Mouse (Mus musculus) forebrain, embryonic 16.5 days (tissue): ENCODE measurements around the gene Topbp1. TPM values are rescaled to one million over a fixed set of nuclear protein-coding genes. Genes with fewer than 3 reads are reported as not detected.
A peak's percentile ranks its signal among the peaks of the same experiment; 100 is the strongest.

Experiments
- ATAC-seq: fragments of 200-750 bp; cut with Nextera tagmentation; 2 replicates; pipeline ENCODE4 v1.8.0; 2017; ENCODE audit warnings: mild to moderate bottlenecking, moderate library complexity
- H3K27ac ChIP-seq: fragments of 300-500 bp; sonication (generic); 2 replicates; pipeline ENCODE4 v1.5.1; 2014; ENCODE audit warnings: low read length, control low read depth
- H3K27me3 ChIP-seq: fragments of 300-500 bp; sonication (generic); replicated peaks from 2 replicates; pipeline ENCODE4 v1.6.1; 2014; ENCODE audit warnings: low read length; ENCODE audit not compliant: control insufficient read depth, insufficient read depth
- H3K36me3 ChIP-seq: fragments of 300-500 bp; sonication (generic); 2 replicates; pipeline ENCODE4 v1.6.1; 2014; ENCODE audit not compliant: control insufficient read depth, insufficient read depth
- H3K4me1 ChIP-seq: fragments of 300-500 bp; sonication (generic); replicated peaks from 2 replicates; pipeline ENCODE4 v1.6.1; 2014; ENCODE audit warnings: low read length; ENCODE audit not compliant: control insufficient read depth, insufficient read depth
- H3K4me2 ChIP-seq: fragments of 300-500 bp; sonication (generic); 2 replicates; pipeline ENCODE4 v1.6.1; 2014; ENCODE audit warnings: mild to moderate bottlenecking, low read length, control low read depth
- H3K4me3 ChIP-seq: fragments of 300-500 bp; sonication (generic); replicated peaks from 2 replicates; pipeline ENCODE4 v1.5.1; 2014; ENCODE audit warnings: mild to moderate bottlenecking, low read length, control low read depth
- H3K9ac ChIP-seq: fragments of 300-500 bp; sonication (generic); replicated peaks from 2 replicates; pipeline ENCODE4 v1.6.1; 2014; ENCODE audit warnings: low read depth, low read length, control low read depth
- H3K9me3 ChIP-seq: fragments of 300-500 bp; sonication (generic); 2 replicates; pipeline ENCODE4 v1.6.1; 2016; ENCODE audit warnings: low read length; ENCODE audit not compliant: control insufficient read depth
- WGBS: fragments of 180-500 bp; shearing (Covaris S2); extraction: QIAGEN DNeasy Blood & Tissue Kit; methylation state at CpG from one replicate; pipeline ENCODE4 v1.1.7; 2014; 5-methylcytosine and 5-hydroxymethylcytosine counted together
- polyA plus RNA-seq: library from polyadenylated mRNA; unstranded; fragments of >200 nt; fragmentation: Nextera tagmentation; extraction: Ambion mirVana; gene quantifications from 2 replicates; pipeline ENCODE4 v1.2.1, GENCODE M21; 2015

The Topbp1 gene
- polyA plus RNA-seq, 1 experiment from 2014 or later, result 33.0 TPM

DNA sequence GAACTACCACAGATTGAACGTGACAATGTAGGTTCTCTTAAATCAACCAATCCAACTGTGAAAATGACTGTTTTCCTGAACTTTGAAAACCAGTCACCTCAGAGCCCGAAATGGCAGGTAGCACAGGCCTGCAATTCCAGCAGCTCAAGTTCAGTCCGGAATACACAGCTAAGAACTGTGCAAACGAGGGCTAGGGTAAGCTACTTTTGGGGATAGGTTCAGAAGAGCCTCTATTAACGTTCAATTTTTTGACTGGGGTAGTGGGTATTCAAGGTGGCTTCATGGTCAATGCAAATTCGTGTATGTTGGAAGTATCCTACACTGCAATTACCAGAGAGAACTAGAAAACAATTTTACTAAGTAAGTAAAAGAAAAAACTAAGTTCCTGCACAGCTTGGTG is 58.1 kb downstream of the Topbp1 start:
- Histone ChIP-seq H3K9me3 (no peaks in the 10 kb centered on the region), H3K4me2 (peak overlapping the region; percentile 76), H3K36me3 (peaks cover 8% of the 10 kb centered on the region), H3K27me3 (no peaks in the 10 kb centered on the region), H3K9ac (no peak overlapping the region; the same call in 1 of the 2 replicates), H3K4me3 (peak overlapping the region; percentile 81), H3K27ac (no peak overlapping the region), H3K4me1 (peaks cover 22% of the 10 kb centered on the region)
- WGBS, result 69% methylated on average over 6 of the region's 6 CpGs
- ATAC-seq, result no peak

DNA sequence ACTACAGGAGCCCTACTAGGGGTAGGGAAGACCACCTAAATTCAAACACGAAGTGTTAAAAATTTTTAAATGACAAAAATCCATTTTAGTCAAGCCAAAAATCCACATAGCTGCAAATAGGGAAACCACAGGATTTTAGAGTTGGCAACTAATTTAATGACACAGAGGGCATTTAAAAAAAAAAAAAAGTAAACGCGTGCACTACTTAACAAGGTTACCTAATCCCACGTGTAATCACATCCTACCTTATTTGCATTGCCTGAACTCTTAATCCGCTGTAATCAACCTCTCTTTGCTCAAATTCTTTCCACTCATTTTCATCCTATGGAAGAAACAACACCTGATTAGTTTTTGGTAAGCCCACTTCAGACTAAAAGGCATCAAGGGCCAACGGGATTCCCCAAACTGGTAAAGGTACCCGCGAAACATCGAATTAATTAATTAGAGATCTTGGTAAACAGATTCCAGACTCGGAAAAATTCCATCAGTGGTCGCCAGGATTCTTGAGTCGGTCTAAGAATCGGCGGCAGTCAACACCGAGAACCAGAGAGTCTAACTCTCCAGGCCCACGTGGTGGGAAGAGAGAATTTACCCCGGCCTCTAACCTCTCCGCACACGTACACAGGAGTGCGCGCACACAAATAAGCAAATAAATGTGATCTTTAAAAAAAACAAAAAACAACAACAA is 58.9 kb downstream of the Topbp1 start:
- Histone ChIP-seq H3K36me3 (peaks cover 7% of the 10 kb centered on the region), H3K27me3 (no peaks in the 10 kb centered on the region), H3K9me3 (no peaks in the 10 kb centered on the region), H3K27ac (no peak overlapping the region), H3K4me1 (peaks cover 22% of the 10 kb centered on the region), H3K4me3 (peak overlapping the region; percentile 81), H3K4me2 (peak overlapping the region; percentile 76), H3K9ac (peak overlapping the region; percentile 69)
- no peak for ATAC-seq
- WGBS, result 2% methylated on average over 21 of the region's 21 CpGs

DNA sequence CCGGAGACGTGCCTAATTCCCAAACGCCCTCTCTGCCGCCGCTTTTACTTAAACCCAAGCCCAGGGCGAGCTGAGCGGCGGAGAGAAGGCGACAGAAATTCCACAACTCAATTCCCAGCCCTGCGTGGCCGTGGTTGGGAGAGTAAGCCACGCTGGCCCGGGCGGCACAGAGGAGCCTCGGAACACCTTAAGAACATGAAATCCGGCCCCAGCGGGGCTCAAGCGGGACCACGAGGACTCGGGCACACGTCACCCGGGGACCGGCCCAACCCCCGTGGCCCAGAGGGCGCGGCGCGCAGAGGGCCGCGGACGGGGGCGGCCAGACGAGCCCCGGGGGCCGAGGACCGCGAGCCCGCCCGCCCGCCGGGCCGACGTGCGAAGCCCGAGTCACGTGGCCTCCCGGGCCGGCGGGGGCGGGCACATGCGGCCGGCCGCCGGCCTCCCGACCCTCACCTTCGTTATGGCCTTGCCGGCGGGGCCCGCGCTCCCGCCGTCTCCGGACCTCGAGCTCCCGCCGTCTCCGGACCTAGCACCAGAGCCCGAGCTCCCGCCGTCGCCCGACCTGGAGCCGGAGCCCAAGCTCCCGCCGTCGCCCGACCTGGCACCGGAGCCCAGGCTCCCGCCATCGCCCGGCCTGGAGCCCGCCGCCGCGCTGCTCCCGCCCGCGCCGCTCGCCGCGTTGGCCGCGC is 59.7 kb downstream of the Topbp1 start:
- Histone ChIP-seq H3K4me2 (peak overlapping the region; percentile 76), H3K27me3 (no peaks in the 10 kb centered on the region), H3K27ac (peak overlapping the region; percentile 82), H3K4me1 (peaks cover 22% of the 10 kb centered on the region), H3K36me3 (peaks cover 5% of the 10 kb centered on the region; the same call in 1 of the 2 replicates), H3K4me3 (peak overlapping the region; percentile 81), H3K9ac (peak overlapping the region; percentile 69), H3K9me3 (no peaks in the 10 kb centered on the region)
- peak; percentile 19 for ATAC-seq
- 3% methylated on average over 80 of the region's 94 CpGs for WGBS

- H3K36me3 ChIP-seq, result peaks cover 2% of the 10 kb centered on the region; the same call in 1 of the 2 replicates
- peaks cover 22% of the 10 kb centered on the region for H3K4me1 ChIP-seq
- H3K9ac ChIP-seq, result peak within 1 kb of the TSS; percentile 69
- peak within 1 kb of the TSS; percentile 76 for H3K4me2 ChIP-seq
- H3K27me3 ChIP-seq, result no peaks in the 10 kb centered on the region
- peak within 1 kb of the TSS; percentile 81 for H3K4me3 ChIP-seq
- H3K27ac ChIP-seq, result peak within 1 kb of the TSS; percentile 82
- WGBS, result 2% methylated on average over 84 of the region's 95 CpGs
- no peaks in the 10 kb centered on the region for H3K9me3 ChIP-seq
- ATAC-seq, result peak; percentile 98
Observed at GRCm38 (mm10) chr9:103365290-103366247, 60.6 kb downstream of the Topbp1 start, which contains the start of gene Cdv3. Gene Cdv3 (minus strand): TSS chr9:103365840.

- H3K9ac ChIP-seq, result peak overlapping the region; percentile 52
- H3K9me3 ChIP-seq, result no peaks in the 10 kb centered on the region
- peak overlapping the region; percentile 49 for H3K4me3 ChIP-seq
- peak overlapping the region; percentile 62 for H3K27ac ChIP-seq
- peaks cover 22% of the 10 kb centered on the region for H3K4me1 ChIP-seq
- peaks cover 2% of the 10 kb centered on the region; the same call in 1 of the 2 replicates for H3K36me3 ChIP-seq
- ATAC-seq, result no peak
- 59% methylated on average over 9 of the region's 9 CpGs for WGBS
- H3K4me2 ChIP-seq, result peak overlapping the region; percentile 74
- no peaks in the 10 kb centered on the region for H3K27me3 ChIP-seq
Observed at GRCm38 (mm10) chr9:103366356-103366755, 61.3 kb downstream of the Topbp1 start.

- Histone ChIP-seq H3K4me1 (peaks cover 8% of the 10 kb centered on the region), H3K27ac (no peak overlapping the region), H3K4me2 (no peak overlapping the region), H3K27me3 (no peaks in the 10 kb centered on the region), H3K36me3 (no peaks in the 10 kb centered on the region), H3K4me3 (no peak overlapping the region), H3K9ac (no peak overlapping the region), H3K9me3 (no peaks in the 10 kb centered on the region)
- no peak for ATAC-seq
- 53% methylated on average over 4 of the region's 4 CpGs for WGBS
Observed at GRCm38 (mm10) chr9:103369951-103370350, 64.9 kb downstream of the Topbp1 start.

- no peak overlapping the region for H3K9ac ChIP-seq
- H3K27me3 ChIP-seq, result no peaks in the 10 kb centered on the region
- no peaks in the 10 kb centered on the region for H3K4me1 ChIP-seq
- no peak overlapping the region for H3K4me3 ChIP-seq
- no peak overlapping the region for H3K27ac ChIP-seq
- WGBS, result 82% methylated on average over 5 of the region's 5 CpGs
- no peaks in the 10 kb centered on the region for H3K36me3 ChIP-seq
- H3K4me2 ChIP-seq, result no peak overlapping the region
- ATAC-seq, result no peak
- H3K9me3 ChIP-seq, result no peaks in the 10 kb centered on the region
Observed at GRCm38 (mm10) chr9:103372271-103373010, 67.4 kb downstream of the Topbp1 start.

DNA sequence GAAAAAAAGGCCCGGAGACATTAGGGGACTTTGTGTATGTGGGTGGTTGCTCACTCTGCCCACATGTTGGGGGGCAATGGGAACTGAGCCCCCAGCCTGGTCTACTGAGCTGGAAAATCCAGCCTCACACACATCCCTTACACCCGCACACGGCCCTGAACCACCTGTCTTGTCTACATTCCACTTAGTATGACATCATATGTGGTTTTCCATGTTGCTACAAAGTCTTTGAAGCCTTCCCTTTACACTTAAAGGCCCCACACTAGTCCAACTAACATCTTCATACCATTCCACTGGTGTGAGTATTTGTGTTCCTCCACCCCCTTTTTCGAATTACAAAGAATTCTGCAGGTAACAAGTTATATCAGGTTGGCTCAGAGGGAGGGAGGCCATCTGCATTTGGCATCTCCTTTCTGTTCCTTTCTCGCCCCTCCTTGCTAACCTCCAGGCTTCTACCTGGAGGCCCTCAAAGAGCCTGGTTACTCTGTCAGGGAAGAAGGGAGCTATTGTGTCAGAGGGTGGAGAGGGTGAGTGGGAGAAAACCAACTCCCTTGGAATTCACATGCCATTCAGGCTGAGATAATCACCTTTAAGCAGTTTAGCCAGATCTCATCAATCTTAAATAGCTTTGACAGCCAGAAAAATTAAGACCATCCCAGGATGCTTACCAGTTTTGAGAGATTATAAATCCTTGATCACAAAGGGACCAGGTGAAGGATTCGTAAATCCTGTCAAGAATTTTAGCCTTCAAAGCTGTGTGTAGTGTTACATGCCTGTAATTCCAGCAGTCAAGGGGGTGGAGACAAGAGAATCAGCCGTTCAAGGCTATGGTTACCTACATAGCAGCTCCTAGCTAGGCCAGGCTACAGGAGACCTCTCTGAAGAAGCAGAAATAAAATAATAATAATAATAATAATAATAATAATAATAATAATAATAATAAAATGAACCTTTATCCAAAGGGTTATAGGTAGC is 71.6 kb downstream of the Topbp1 start:
- WGBS, result 68% methylated on average over 7 of the region's 7 CpGs
- no peaks in the 10 kb centered on the region for H3K27me3 ChIP-seq

More for the DNA sequence above, 71.6 kb downstream of the Topbp1 start:
- H3K4me2 ChIP-seq, result no peak overlapping the region
- no peak overlapping the region for H3K4me3 ChIP-seq
- H3K9ac ChIP-seq, result no peak overlapping the region
- no peaks in the 10 kb centered on the region for H3K4me1 ChIP-seq
- ATAC-seq, result no peak
- no peak overlapping the region for H3K27ac ChIP-seq
- no peaks in the 10 kb centered on the region for H3K9me3 ChIP-seq
- no peaks in the 10 kb centered on the region for H3K36me3 ChIP-seq
